Mouse (Mus musculus) stomach, postnatal 0 days (tissue): ENCODE data around the gene Txnrd2. TPM values are rescaled to one million over a fixed set of nuclear protein-coding genes. Genes with fewer than 3 reads are reported as not detected.
A peak's percentile ranks its signal among the peaks of the same experiment; 100 is the strongest.

Experiments used
- ATAC-seq: fragments of 200-750 bp; cut with Nextera tagmentation; 2 replicates; pipeline ENCODE4 v1.8.0; 2017; ENCODE audit not compliant: low FRiP score, low TSS enrichment
- DNase-seq: peaks from one replicate; pipeline ENCODE4 v3.0.0-alpha.2; 2016; ENCODE audit warnings: low spot score
- H3K27ac ChIP-seq: fragments of 300-500 bp; sonication (generic); replicated peaks from 2 replicates; pipeline ENCODE4 v1.5.1; 2014; ENCODE audit warnings: mild to moderate bottlenecking, control low read depth
- H3K27me3 ChIP-seq: fragments of 300-500 bp; sonication (generic); 2 replicates; pipeline ENCODE4 v1.6.1; 2014; ENCODE audit warnings: low read length; ENCODE audit not compliant: control insufficient read depth, insufficient read depth
- H3K36me3 ChIP-seq: fragments of 300-500 bp; sonication (generic); 2 replicates; pipeline ENCODE4 v1.6.1; 2014; ENCODE audit warnings: low read length, mixed read lengths; ENCODE audit not compliant: control insufficient read depth, insufficient read depth
- H3K4me1 ChIP-seq: fragments of 300-500 bp; sonication (generic); replicated peaks from 2 replicates; pipeline ENCODE4 v1.6.1; 2014; ENCODE audit warnings: antibody characterized with exemption; ENCODE audit not compliant: control insufficient read depth, insufficient read depth
- H3K4me2 ChIP-seq: fragments of 300-500 bp; sonication (generic); replicated peaks from 2 replicates; pipeline ENCODE4 v1.6.1; 2014; ENCODE audit warnings: low read depth, mild to moderate bottlenecking, control low read depth, moderate library complexity
- H3K4me3 ChIP-seq: fragments of 300-500 bp; sonication (generic); 2 replicates; pipeline ENCODE4 v1.5.1; 2014; ENCODE audit warnings: low read depth, low read length, control low read depth
- H3K9ac ChIP-seq: fragments of 300-500 bp; sonication (generic); 2 replicates; pipeline ENCODE4 v1.6.1; 2014; ENCODE audit warnings: mild to moderate bottlenecking, low read length, control low read depth, mixed read lengths
- H3K9me3 ChIP-seq: fragments of 300-500 bp; sonication (generic); 2 replicates; pipeline ENCODE4 v1.6.1; 2016; ENCODE audit warnings: low read length; ENCODE audit not compliant: control insufficient read depth
- CTCF ChIP-seq: IDR thresholded peaks from 2 replicates; pipeline ENCODE4 v1.5.1; 2016; ENCODE audit warnings: antibody characterized with exemption, low read depth, mild to moderate bottlenecking, moderate library complexity
- EP300 ChIP-seq: optimal IDR thresholded peaks from 2 replicates; pipeline ENCODE3; 2016; ENCODE audit warnings: antibody characterized with exemption
- WGBS: fragments of 180-500 bp; shearing (Covaris S2); extraction: QIAGEN DNeasy Blood & Tissue Kit; methylation state at CpG from one replicate; pipeline ENCODE4 v1.1.7; 2014; 5-methylcytosine and 5-hydroxymethylcytosine counted together
- polyA plus RNA-seq: library from polyadenylated mRNA; unstranded; fragments of >200 nt; fragmentation: Nextera tagmentation; extraction: Ambion mirVana; gene quantifications from 2 replicates; pipeline ENCODE4 v1.2.1, GENCODE M21; 2015

The Txnrd2 gene
- polyA plus RNA-seq, 1 experiment from 2014 or later: 16.2 TPM

- ATAC-seq (no peak), DNase-seq (no peak)
- no peaks in the 10 kb centered on the region for H3K9me3 ChIP-seq
- 8% methylated on average over 10 of the region's 10 CpGs for WGBS
- H3K4me3 ChIP-seq: peak overlapping the region; percentile 77
- peak overlapping the region; percentile 87 for H3K9ac ChIP-seq
- no peaks in the 10 kb centered on the region for H3K27me3 ChIP-seq
- H3K4me1 ChIP-seq: no peaks in the 10 kb centered on the region
- H3K27ac ChIP-seq: peak overlapping the region; percentile 88
- H3K36me3 ChIP-seq: 0 out of 2 replicates have a peak, but pooled peaks cover 3% of the 10 kb centered on the region
- peak overlapping the region; percentile 87 for H3K4me2 ChIP-seq
- TF ChIP-seq EP300 (no peak), CTCF (no peak)
Observed at GRCm38 (mm10) chr16:18425475-18426214, 539 bp upstream of the Txnrd2 start.

- Histone ChIP-seq H3K27ac (peak within 1 kb of the TSS; percentile 88), H3K36me3 (no peaks in the 10 kb centered on the region), H3K4me2 (peak within 1 kb of the TSS; percentile 87), H3K4me1 (no peaks in the 10 kb centered on the region), H3K27me3 (no peaks in the 10 kb centered on the region), H3K4me3 (peak within 1 kb of the TSS; percentile 77), H3K9ac (peak within 1 kb of the TSS; percentile 87), H3K9me3 (no peaks in the 10 kb centered on the region)
- DNase-seq: no peak
- ATAC-seq: no peak
- TF ChIP-seq EP300 (no peak), CTCF (no peak)
- 51% methylated on average over 5 of the region's 5 CpGs for WGBS
Observed at GRCm38 (mm10) chr16:18426802-18427280, 657 bp downstream of the Txnrd2 start, which contains the start of gene Comt. Comt (minus strand) TSS chr16:18426852.

- 81% methylated on average over 5 of the region's 5 CpGs for WGBS
Observed at GRCm38 (mm10) chr16:18428011-18428515, 1.9 kb downstream of the Txnrd2 start.

GRCm38 (mm10) chr16:18428516-18429042 is 2.4 kb downstream of the Txnrd2 start:
- no peaks in the 10 kb centered on the region for H3K9me3 ChIP-seq
- H3K27me3 ChIP-seq: no peaks in the 10 kb centered on the region
- TF ChIP-seq CTCF (no peak), EP300 (no peak)
- peak; percentile 41 for DNase-seq
- H3K4me1 ChIP-seq: no peaks in the 10 kb centered on the region
- peak overlapping the region; percentile 58 for H3K27ac ChIP-seq
- H3K9ac ChIP-seq: peak overlapping the region; percentile 18; the same call in 1 of the 2 replicates
- H3K4me3 ChIP-seq: no peak overlapping the region
- peak; percentile 50; the same call in 1 of the 2 replicates for ATAC-seq
- H3K4me2 ChIP-seq: no peak overlapping the region
- H3K36me3 ChIP-seq: no peaks in the 10 kb centered on the region
- WGBS: 71% methylated on average over 7 of the region's 7 CpGs

More at GRCm38 (mm10) chr16:18428011-18428515, 1.9 kb downstream of the Txnrd2 start:
- Histone ChIP-seq H3K36me3 (no peaks in the 10 kb centered on the region), H3K4me1 (no peaks in the 10 kb centered on the region), H3K9me3 (no peaks in the 10 kb centered on the region), H3K27me3 (no peaks in the 10 kb centered on the region), H3K4me2 (no peak overlapping the region), H3K9ac (no peak overlapping the region), H3K27ac (peak overlapping the region; percentile 58), H3K4me3 (no peak overlapping the region)
- ATAC-seq: no peak
- TF ChIP-seq CTCF (no peak), EP300 (no peak)
- DNase-seq: no peak

- DNase-seq (no peak), ATAC-seq (no peak; the same call in 1 of the 2 replicates)
- Histone ChIP-seq H3K9me3 (no peaks in the 10 kb centered on the region), H3K9ac (no peak overlapping the region), H3K4me1 (no peaks in the 10 kb centered on the region), H3K4me3 (no peak overlapping the region), H3K36me3 (no peaks in the 10 kb centered on the region), H3K27ac (peak overlapping the region; percentile 77), H3K4me2 (no peak overlapping the region), H3K27me3 (no peaks in the 10 kb centered on the region)
- TF ChIP-seq EP300 (no peak), CTCF (no peak)
- 88% methylated on average over 8 of the region's 8 CpGs for WGBS
Observed at GRCm38 (mm10) chr16:18429641-18430040, 3.5 kb downstream of the Txnrd2 start.
